Mouse (Mus musculus): ENCODE results near the gene Phf1. TPM values are rescaled to one million over a fixed set of nuclear protein-coding genes. Genes with fewer than 3 reads are reported as not detected.
A peak's percentile ranks its signal among the peaks of the same experiment; 100 is the strongest.

The Phf1 gene
- total RNA-seq (2014; rRNA removed) (45.7 and 49.5 TPM in 2 replicates), polyA plus RNA-seq (2015; fragmentation: Nextera tagmentation; extraction: Ambion mirVana) (30.0 and 30.8 TPM in 2 replicates)

DNA sequence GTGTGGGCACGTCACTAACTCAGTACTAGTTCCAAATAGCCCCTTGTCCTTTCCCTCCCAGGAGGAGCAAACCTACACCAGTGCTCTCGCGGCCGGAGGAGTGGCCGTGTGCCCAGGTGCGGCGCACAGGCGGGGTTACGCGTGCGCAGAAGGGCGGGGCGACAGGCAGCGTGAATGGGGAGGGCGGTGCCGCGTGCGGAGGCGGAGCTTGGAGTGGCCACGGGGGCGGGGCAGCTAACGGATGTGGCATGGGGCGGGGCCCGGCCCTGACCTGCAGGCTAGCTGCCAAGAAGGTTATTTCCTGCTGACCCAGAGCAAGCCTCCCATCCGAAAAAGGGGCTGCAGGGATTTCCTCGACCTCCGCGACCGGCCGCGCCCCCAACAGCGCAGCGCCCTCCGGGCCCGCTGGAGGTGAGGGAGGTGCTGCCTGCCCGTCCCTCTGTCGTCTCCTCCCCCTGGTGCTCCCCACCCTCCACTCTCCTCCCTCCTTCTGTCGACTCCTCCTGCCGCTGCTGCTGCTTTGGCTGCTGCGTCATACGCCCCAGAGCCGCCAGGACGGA is at the start of gene Phf1:
Gene Phf1 (plus strand): TSS at position 214 of the 560 bp plus-strand sequence.
- DNase-seq (ENCODE audit: low spot score) (peak; percentile 94), ATAC-seq (peak; percentile 88)
- peak within 1 kb of the TSS; percentile 78 for H3K27ac ChIP-seq
- WGBS, result 0% methylated on average over 35 of the region's 43 CpGs
- H3K9ac ChIP-seq (replicated peaks; ENCODE audit: low read length), result peak within 1 kb of the TSS; percentile 82
- peaks cover 12% of the 10 kb centered on the region; the same call in 1 of the 2 replicates for H3K4me1 ChIP-seq (ENCODE audit: insufficient read depth, low read length)
- H3K4me3 ChIP-seq (ENCODE audit: low read length), result peak within 1 kb of the TSS; percentile 72
- peak within 1 kb of the TSS; percentile 80 for H3K4me2 ChIP-seq (ENCODE audit: low read depth, low read length)
- H3K27me3 ChIP-seq (ENCODE audit: insufficient read depth, low read length), result no peaks in the 10 kb centered on the region
- no peak for TF ChIP-seq CTCF (IDR thresholded peaks at IDR 0.05; ENCODE audit: low read depth)
- H3K9me3 ChIP-seq (ENCODE audit: low read length), result no peaks in the 10 kb centered on the region
- H3K36me3 ChIP-seq (ENCODE audit: insufficient read depth, low read length), result peaks cover 4% of the 10 kb centered on the region

DNA sequence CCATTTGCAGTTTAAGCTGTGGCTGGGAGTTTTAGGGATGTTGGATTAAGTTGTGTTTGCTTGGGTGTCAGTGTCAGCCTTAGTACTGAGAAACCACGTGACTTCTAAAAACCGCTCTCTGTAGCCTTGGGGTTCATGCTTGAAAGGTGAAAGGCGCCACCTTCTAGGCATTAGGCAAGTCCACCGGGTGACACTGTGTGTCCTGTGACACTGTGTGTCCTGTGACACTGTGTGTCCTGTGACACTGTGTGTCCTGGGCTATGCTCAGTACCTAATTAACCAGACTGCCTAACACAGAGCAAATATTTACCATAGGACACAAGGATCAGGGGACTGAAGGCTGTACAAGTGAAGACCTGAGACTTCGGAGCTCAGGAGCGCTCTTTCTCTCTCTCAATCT is 49.3 kb upstream of the Phf1 start:
- no peak overlapping the region for H3K9ac ChIP-seq (replicated peaks; ENCODE audit: low read length)
- H3K4me2 ChIP-seq (ENCODE audit: low read depth, low read length), result no peak overlapping the region
- 78% methylated on average over 6 of the region's 6 CpGs for WGBS
- no peak overlapping the region for H3K27ac ChIP-seq
- H3K4me1 ChIP-seq (ENCODE audit: insufficient read depth, low read length), result peaks cover 10% of the 10 kb centered on the region
- H3K36me3 ChIP-seq (ENCODE audit: insufficient read depth, low read length), result no peaks in the 10 kb centered on the region
- no peaks in the 10 kb centered on the region for H3K27me3 ChIP-seq (ENCODE audit: insufficient read depth, low read length)
- no peak for ATAC-seq
- H3K9me3 ChIP-seq (ENCODE audit: low read length), result no peaks in the 10 kb centered on the region
- TF ChIP-seq CTCF (IDR thresholded peaks at IDR 0.05; ENCODE audit: low read depth), result no peak
- H3K4me3 ChIP-seq (ENCODE audit: low read length), result no peak overlapping the region
- no peak for DNase-seq (ENCODE audit: low spot score)

DNA sequence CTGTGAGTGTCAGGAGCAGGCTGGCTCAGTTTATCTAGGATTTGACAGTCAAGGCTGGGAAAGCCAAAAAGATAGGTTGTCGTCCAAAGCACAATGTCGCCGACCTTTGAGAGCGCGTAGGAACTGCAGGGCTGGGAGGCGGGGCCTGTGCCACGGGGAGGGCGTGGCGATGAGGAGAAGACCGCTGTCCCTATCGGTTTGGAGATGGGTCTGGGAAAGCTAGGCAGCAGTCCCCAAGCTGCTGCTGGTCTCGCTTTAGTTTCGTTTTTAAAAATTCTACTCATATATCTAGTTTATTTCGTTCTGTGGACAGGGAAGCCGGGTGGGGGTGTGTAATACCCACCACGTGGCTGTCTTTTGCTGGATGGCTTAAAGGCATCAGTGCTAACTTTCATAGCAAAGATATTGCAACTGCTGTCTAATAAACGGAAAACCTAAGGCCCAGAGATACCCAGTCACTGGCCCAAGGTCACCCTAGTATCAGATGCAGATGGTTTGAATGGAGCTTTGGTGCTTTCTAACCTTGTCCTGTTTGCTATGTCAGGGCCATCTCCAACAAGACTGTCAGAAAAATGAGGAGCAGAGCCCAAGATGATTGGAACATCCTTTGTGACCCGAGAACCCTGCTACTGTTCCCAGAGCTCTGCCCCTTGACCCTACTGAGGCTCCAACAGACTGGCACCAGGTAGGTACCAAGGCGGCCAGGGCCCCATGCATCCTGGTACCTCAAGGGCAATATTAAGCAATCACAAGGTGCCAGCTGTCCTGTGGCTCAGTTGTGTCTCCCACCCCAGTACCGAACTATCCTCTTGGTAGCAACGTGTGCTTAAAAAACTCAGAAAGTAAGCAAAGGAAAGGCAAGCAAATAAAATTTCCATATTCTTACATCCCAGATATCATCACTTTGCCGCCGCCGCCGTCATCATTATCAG is 47.6 kb upstream of the Phf1 start:
- peak overlapping the region; percentile 58 for H3K4me2 ChIP-seq (ENCODE audit: low read depth, low read length)
- peak overlapping the region; percentile 1; the same call in 1 of the 2 replicates for H3K27ac ChIP-seq
- H3K9me3 ChIP-seq (ENCODE audit: low read length), result no peaks in the 10 kb centered on the region
- H3K4me1 ChIP-seq (ENCODE audit: insufficient read depth, low read length), result peaks cover 10% of the 10 kb centered on the region
- peak; percentile 61 for TF ChIP-seq CTCF (IDR thresholded peaks at IDR 0.05; ENCODE audit: low read depth)
- WGBS, result 22% methylated on average over 24 of the region's 25 CpGs
- H3K4me3 ChIP-seq (ENCODE audit: low read length), result peak overlapping the region; percentile 35
- peak; percentile 80 for DNase-seq (ENCODE audit: low spot score)
- no peaks in the 10 kb centered on the region for H3K27me3 ChIP-seq (ENCODE audit: insufficient read depth, low read length)
- ATAC-seq, result peak; percentile 74
- H3K36me3 ChIP-seq (ENCODE audit: insufficient read depth, low read length), result no peaks in the 10 kb centered on the region
- peak overlapping the region; percentile 33; the same call in 1 of the 2 replicates for H3K9ac ChIP-seq (replicated peaks; ENCODE audit: low read length)

DNA sequence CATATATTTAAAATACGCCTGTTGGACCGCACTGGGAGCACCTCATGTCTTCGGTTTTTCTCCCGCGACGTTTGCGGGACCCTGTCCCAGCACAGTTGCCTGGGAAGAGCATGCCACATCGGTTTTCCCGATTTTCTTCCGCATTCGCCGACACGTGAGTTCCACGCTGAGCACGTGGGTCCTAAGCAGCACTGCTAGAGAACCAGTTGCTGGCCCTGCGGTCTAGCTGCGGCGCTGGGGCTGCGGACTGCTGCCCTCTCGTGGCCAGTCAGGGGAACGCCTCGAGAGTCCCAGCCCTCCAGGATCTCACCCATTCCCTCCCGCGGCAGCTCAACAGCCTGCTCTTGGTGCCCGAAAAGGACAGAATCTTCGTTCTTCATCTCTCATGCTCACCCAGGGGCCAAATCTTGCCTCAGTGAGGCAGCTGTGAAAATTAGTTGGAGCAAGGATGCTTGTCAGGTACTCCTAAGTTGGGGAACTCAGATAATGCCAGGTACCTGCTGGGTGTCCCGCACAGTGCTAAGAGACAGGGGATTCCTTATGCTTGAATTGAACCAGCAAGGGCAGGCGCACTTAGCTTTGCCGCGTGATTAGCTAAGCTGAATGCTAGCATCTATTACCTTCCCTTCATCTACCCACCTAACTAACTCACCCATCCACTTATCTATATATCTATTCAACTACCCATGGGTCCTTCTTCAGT is 46.7 kb upstream of the Phf1 start:
- H3K9ac ChIP-seq (replicated peaks; ENCODE audit: low read length), result no peak overlapping the region
- peaks cover 10% of the 10 kb centered on the region for H3K4me1 ChIP-seq (ENCODE audit: insufficient read depth, low read length)
- H3K9me3 ChIP-seq (ENCODE audit: low read length), result no peaks in the 10 kb centered on the region
- TF ChIP-seq CTCF (IDR thresholded peaks at IDR 0.05; ENCODE audit: low read depth), result peak; percentile 100
- DNase-seq (ENCODE audit: low spot score) (peak; percentile 91), ATAC-seq (peak; percentile 90)
- 9% methylated on average over 30 of the region's 30 CpGs for WGBS
- H3K4me3 ChIP-seq (ENCODE audit: low read length), result peak overlapping the region; percentile 35
- peak overlapping the region; percentile 58 for H3K4me2 ChIP-seq (ENCODE audit: low read depth, low read length)
- H3K27me3 ChIP-seq (ENCODE audit: insufficient read depth, low read length), result no peaks in the 10 kb centered on the region
- H3K36me3 ChIP-seq (ENCODE audit: insufficient read depth, low read length), result no peaks in the 10 kb centered on the region
- H3K27ac ChIP-seq, result no peak overlapping the region

DNA sequence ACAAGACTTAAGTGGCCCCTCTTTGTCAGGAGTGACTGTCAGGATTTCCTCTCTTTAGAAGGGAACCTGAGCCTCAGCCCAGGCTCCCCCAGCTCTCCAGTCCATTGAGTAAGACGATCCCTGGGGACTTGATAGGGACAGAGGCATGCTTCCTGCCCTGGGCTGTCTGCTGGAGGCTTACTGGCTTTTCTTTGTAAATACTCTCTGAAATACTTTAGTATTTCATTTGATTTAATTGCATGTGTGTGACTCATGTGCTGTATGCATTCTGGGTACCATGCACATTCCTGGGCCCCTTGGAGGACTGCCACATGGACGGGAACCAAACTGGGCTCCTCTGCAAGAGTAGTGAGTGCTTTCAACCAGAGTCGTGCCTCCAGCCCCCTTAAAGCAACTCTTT is 44.9 kb upstream of the Phf1 start:
- TF ChIP-seq CTCF (IDR thresholded peaks at IDR 0.05; ENCODE audit: low read depth), result no peak
- Histone ChIP-seq H3K4me2 (ENCODE audit: low read depth, low read length) (no peak overlapping the region), H3K4me1 (ENCODE audit: insufficient read depth, low read length) (peaks cover 16% of the 10 kb centered on the region), H3K27ac (no peak overlapping the region), H3K36me3 (ENCODE audit: insufficient read depth, low read length) (no peaks in the 10 kb centered on the region), H3K9ac (replicated peaks; ENCODE audit: low read length) (no peak overlapping the region), H3K4me3 (ENCODE audit: low read length) (no peak overlapping the region), H3K9me3 (ENCODE audit: low read length) (no peaks in the 10 kb centered on the region), H3K27me3 (ENCODE audit: insufficient read depth, low read length) (no peaks in the 10 kb centered on the region)
- ATAC-seq (no peak), DNase-seq (ENCODE audit: low spot score) (no peak)
- WGBS, result 30% methylated on average over 3 of the region's 3 CpGs

DNA sequence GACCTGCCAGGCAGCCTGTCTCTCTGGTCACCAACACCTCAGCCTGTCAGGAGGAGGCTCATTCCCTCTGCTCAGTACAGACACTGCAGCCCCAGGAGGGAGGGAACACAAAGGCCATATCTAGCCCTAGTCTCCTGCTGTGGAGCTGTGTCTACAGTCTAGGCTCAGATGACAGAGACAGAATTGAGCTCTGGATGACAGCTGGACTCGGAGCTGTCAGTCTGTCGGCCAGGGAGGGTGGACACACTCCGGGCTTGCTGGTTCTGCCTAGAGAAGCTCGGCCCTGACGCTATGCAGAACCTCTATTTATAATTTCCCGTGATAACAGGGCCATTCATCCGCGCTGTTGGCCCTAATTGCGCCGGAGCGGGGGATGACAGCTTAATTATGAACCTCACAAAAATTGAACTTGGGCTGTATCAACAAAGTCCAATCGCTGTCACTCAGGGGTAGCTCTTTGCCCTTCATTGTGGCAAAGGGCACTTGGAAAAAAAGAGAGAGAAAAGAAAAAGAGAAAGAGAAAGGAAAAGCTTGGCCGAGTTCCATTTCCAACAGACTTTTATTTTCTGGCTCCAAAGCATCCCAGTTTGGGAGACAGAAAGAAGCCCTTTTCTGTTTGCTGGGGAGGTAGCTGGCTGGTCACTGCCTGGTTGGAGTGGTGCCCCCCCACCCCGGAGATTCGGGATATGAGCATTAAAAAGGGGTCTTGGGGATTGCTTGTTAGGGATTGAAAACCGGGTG is 40.0 kb upstream of the Phf1 start:
- no peak overlapping the region for H3K27ac ChIP-seq
- no peaks in the 10 kb centered on the region for H3K36me3 ChIP-seq (ENCODE audit: insufficient read depth, low read length)
- no peaks in the 10 kb centered on the region; the same call in 1 of the 2 replicates for H3K27me3 ChIP-seq (ENCODE audit: insufficient read depth, low read length)
- 22% methylated on average over 16 of the region's 16 CpGs for WGBS
- H3K4me3 ChIP-seq (ENCODE audit: low read length), result no peak overlapping the region
- TF ChIP-seq CTCF (IDR thresholded peaks at IDR 0.05; ENCODE audit: low read depth), result no peak
- peak overlapping the region; percentile 30 for H3K4me2 ChIP-seq (ENCODE audit: low read depth, low read length)
- H3K4me1 ChIP-seq (ENCODE audit: insufficient read depth, low read length), result peaks cover 10% of the 10 kb centered on the region
- H3K9ac ChIP-seq (replicated peaks; ENCODE audit: low read length), result no peak overlapping the region
- H3K9me3 ChIP-seq (ENCODE audit: low read length), result no peaks in the 10 kb centered on the region
- ATAC-seq (peak; percentile 36), DNase-seq (ENCODE audit: low spot score) (peak; percentile 23)

Data from hindbrain, postnatal 0 days (tissue).